Mouse (Mus musculus): Measurements from ENCODE around the gene Hs1bp3.
A peak's percentile ranks its signal among the peaks of the same experiment; 100 is the strongest.

Hs1bp3 gene

DNA sequence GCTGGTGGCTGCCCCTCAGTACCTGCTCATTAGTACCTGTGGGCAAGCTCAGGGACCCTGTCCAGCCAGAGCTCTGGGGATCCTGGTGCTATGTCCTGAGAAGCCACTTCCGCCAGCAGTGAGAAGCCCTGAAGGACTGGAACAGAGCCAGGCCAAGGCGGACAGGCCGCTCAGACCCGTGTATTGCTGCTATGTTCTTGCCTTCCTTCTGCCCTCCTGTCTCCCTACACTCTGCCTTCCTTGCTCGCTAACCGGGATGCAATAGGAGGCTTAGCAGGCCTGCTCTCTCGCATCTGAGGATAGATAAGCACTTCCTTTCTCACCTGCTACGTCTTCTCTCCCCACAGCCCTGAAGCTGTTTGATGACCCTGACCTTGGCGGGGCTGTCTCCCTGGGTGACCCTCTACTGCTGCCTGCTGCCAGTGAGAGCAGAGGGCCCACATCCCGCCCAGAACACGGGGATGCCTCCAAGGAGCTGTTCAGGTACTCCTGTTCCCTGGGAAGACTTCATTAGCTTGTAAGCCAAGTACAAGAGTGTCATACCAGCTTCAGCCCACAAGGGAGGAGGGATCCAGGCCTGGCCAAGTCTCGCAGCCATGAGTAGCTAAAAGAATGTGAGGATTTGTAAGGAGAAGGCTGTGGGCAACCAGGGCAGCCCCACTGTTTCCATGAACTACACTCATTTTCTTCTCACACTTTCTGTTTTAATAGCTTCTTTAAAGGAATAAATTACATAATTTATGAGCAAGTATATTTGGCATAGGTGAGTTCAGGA lies 24.2 kb downstream of the Hs1bp3 start:
- no peak for DNase-seq

DNA sequence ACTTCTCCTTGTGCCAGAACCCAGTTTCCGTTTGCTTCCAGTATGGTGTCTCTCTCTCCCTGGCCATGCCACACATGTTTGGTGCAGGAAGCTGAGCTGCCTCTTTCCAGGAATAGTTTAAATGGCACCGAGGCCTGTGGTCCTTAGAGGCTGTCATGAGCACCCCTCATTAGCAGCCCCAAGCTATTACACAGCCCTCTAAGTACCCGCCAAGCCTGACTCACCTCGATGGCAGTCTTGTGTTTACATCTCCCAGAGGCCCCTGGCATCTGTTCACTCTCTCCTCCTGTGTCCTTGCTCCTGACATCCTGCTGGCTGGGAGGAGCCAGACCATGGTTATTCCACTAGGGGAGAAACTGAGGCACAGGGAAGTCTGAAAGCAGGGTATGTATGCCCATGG lies 25.3 kb downstream of the Hs1bp3 start:
- no peak for DNase-seq

DNA sequence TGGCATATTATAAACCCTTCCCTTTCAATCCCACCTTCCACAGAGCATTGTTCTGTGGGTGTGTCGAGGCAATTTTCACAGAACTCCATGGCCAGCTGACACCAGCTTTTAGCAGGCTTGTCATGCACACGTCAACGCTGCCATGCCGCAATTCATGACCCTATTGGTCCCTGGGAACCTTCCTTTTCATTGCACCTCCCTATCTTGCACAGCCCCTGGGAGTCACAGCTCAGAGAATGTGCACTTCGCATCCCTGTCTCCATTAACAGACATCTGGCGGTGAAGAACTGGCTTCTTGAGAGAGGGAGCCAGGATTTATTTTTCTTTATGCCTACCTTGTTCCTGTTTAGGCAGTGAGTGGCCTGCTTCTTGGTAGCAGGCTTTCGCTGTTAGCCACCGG lies 25.7 kb downstream of the Hs1bp3 start:
- DNase-seq = no peak

DNA sequence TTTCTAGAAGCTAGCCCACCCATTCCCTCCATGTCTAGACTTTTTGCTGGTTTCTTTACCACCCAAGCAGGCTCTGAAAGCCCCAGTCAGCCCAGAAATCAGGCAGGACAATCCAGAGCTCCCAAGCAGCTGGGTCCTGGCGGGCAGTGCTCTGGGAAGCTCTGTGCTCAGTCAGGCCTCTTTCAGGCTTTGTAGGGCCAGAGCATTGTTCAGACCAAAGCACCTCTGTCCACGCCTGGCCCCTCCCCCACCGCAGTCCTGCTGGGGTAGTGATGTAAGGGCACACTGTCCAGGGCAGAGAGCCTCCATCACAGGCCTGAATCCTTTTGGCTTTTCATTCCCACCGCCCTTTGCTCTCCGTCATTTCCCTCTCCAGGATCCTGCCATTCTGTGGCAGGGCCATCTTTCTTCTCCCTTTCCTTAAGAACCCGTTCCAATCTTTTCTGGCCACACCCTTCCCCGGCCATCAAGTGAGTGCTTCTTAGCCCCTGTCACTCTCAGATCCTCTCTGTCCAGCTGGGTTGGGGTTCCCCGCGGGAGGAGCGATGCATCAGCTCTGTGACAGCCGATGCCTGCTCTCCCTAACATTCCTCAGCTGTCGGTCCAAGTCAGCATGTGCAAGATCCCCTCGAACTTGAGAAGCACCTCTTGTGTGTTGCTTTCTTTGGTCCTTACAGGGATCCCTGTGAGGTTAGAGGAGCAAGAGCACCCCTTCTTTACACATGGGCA lies 26.5 kb downstream of the Hs1bp3 start:
- no peak for DNase-seq

DNA sequence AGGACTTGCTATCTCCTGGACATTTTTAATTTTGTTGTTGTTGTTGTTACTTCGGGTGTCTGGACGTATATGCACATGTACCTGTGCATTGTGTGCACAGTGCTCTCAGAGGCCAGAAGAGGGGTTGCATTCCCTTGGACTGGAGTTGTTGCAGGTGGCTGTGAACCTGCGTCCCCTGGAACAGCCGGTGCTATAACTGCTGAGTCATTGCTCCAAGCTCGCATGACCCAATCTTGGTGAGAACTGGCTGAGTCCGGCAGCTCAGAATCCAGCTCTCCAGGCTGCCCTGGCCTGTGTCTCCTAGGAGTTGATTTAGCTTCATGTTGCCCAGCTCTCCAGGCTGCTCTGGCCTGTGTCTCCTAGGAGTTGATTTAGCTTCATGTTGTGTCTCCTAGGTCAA lies 27.8 kb downstream of the Hs1bp3 start:
- DNase-seq = no peak

DNA sequence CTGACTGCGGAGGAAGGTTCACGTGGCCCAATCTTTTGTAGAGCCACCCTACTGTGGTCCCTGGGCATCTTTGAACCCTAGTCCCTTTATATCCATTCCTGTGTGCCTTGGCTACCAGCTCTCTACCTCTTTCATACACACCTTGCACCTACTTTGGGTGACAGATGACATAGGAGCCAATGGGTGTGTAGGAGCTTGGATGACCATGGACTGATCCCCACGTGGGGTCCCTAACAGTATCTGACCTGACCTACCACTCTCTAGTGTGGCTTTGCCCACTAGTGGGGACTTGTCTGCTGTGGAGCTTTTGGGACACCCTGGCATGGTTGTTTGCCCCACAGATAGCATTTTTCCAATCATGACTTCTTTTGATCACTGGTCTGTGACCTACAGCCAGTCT lies 30.1 kb downstream of the Hs1bp3 start:
- DNase-seq = no peak

DNA sequence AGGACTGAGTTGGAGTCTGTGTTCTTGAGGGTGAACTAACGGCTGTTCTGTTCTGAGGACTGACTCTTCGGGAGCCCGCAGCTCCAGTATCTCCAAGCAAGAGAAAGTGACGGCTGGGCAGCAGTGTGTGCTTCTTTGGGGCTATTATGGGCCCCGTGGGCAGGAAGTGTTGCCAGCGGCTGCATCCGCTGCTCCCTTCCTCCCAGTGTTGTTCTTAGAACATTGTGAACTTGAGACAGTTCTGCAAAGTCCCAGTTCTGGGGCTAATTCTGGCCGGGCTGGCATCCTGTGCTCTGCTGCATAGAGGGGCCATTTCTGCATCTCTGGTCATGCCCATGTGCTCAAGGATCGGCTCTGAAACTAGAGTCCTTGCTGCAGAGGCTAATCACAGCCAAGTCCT lies 31.7 kb downstream of the Hs1bp3 start:
- no peak for DNase-seq

DNA sequence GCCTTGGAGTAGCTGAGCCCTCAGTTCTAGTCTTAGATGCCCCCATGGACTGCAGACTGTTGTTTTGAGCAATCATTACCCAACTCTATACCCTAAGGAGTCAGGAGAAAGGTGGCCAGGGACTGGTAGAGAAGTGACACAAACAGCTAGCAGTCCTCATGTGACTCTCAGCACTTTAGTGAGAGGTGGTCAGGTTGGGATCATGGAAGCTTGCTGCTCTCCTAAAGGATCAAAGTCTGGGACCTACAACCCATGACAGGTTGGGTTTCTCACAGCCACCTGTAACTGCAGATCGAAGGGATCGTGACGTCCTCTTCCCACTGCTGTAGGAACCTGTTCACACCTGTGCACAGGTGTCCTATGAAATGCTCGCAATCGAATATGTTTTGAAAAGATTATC lies 32.3 kb downstream of the Hs1bp3 start:
- DNase-seq = no peak

DNA sequence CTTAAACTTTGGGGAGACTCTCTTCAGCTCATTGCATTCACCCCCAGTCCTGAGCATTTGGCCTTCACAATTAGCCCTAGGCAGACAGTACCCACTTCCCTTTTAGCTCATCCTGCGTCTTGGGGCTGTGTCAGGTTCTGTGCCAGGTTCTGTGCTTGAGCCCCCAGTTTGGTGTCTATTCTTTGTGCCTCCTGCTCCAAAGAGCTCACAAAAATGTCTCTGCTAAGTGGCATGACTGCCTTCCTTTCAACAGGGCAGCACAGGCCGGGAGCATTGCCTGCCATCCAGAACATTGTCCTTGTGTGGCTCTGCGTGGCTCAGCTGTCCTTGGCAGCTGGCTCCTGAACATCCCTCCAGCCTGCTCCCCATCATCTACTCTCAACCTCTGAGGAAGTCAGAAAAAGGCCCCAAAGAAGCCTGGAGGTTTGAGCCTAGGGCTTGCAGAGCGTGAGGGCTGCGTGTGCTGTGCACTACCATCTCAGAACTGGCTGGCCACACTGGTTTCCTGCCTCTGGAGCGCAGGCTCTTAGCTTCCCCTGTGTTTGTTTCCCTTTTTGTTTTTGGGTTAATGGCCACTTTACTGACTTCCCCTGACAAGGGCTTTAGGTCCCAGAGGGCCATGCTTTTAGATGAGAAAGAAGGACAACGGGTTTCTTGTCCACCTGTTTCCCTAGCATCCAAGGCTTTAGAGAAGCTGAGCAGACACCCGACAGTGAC lies 34.7 kb downstream of the Hs1bp3 start:
- no peak for DNase-seq

DNA sequence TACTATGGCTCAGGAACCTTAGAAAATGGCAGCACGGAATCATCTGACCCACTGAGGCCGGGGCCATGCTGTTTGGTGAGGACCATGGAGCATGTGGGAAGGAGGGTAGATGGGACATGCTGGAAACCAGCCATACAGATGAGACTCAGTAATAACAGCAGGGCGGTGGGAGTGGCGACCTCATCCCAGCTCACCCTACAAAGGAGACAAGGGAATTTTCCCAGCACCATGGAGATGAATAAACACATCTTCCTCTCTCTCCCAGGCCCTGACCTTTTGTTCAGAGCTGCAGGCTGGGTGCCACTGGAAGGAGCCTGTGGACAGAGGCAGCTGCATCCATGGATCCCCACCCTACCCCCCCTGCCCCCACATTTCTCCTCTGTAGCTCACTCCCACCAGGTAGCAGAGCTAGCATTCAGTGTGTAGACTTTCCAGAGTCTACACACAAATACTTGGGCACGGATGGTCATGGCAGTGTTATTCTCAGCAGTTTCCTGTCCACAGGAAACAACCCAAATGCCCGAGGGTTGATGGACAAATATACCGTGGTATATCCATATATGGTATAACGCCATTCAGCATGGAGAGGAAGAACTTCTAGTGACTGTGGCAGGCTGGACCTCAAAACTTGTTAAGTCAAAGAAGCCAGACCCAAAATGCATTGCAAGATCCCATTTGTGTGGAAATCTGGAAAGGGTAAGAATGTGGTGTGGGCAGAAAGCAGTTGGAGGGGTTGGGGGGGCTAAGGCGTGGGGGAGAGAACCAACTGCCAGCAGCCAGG lies 35.7 kb downstream of the Hs1bp3 start:
- no peak for DNase-seq

DNA sequence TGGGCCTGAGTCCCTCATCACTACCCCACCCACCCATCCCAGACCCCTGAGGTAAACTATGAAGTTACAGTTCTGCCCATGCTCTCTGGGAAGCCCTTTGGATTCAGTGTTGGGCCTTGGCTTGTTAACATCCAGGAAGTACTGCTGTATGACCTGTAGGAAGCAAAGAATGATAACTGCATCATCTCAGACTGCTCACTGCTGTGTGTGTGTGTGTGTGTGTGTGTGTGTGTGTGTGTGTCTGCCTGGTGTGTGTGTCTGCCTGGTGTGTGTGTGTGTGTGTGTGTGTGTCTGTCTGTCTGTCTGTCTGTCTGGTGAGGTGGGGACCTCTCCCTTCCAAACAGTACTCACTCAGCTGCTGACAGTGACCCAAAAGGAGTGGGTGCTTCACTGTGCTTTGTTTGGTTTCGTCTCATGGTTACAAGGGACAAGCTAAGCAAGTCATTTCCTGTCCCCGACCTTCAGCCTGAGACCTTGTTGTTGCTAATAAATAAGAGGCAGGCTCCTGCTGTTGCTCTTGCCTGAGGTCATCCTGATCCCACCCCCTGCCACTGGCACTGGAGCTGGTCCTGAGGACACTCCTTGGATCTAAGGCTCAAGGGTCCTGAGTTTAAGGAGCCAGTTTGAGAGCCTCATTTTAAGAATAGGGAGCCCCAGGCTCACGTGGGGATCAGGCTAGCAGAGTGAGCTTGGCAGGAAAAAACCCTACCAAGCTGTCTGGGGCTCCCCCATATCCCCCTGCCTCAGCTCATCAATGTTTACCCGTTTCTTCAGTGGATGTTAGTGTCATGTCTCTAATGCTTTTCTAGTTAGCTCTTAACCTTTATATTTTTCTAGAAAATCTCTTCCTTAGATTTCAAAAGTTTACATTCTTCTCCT lies 38.0 kb downstream of the Hs1bp3 start:
- DNase-seq = no peak

DNA sequence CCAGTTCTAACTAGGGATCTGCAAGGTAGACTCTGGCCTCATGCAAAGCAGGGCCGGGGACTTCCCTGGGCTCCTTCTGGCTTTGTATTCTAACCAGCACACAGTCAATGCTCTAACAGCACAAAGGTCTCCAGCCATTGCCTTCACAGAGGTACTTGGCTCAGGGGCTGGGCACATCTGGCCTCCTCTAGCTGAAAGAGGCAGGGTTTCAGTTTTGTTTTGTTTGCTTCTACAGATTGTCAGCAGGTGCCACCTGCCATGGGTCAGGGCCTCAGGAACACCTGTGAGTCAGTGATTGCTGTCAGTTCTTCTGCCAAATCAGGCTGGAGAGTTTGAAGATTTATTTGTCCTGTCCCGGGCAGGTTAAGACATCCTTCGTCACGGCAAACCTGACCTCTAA lies 39.8 kb downstream of the Hs1bp3 start:
- DNase-seq = no peak

DNA sequence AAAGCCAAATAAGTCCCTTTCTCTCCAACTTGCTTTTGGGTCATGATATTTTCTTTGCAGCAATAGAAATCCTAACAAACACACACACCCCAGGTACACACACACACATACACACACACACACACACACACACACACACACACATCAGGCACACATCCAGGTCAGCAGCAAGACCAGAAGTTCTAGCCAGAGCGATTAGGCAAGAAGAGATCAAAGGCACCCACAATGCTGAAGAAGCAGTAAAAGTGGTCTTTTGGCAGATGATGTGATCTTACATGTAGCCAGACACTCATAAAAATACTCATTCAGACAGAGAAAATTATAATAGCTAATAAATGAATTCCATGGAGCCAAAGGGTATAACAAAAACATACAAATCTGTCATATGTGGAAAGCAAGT lies 41.0 kb downstream of the Hs1bp3 start:
- DNase-seq = no peak

DNA sequence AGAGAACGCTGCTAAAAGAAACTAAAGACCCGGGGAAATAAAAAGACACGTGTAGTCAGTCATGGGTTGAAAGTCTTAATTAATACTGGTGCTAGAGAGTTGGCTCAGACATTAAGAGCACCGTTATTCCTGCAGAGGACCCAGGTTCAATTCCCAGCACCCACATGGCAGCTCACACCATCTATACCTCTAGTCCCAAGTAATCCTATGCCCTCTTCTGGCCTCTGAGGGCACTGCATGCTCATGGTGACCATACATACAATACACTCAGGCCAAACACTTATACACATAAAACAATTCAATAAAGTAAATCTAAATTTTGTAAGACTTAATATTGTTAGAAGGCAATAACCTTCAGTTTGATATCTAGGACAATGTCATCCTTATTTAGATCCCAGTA lies 41.8 kb downstream of the Hs1bp3 start:
- no peak for DNase-seq

DNA sequence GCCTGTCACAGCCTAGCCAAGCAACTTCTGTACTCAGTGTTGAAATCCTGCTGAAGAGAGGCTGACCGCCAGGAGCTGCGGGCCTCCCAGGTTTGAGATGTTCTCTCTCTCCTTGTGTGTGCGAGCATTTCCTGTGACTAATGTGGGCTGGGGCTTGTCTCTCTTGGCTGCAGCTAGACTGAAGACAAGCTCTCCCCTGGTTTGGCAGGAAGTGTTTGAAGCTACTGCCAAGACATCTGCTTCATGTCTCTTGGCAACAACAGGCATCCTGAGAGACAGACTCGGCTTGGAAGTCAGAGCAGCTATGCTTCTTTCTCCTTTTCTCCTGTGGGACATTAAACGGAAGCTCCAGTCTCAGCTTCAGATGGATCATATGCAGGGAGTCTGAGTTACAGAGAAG lies 44.2 kb downstream of the Hs1bp3 start:
- DNase-seq = peak; percentile 54

DNA sequence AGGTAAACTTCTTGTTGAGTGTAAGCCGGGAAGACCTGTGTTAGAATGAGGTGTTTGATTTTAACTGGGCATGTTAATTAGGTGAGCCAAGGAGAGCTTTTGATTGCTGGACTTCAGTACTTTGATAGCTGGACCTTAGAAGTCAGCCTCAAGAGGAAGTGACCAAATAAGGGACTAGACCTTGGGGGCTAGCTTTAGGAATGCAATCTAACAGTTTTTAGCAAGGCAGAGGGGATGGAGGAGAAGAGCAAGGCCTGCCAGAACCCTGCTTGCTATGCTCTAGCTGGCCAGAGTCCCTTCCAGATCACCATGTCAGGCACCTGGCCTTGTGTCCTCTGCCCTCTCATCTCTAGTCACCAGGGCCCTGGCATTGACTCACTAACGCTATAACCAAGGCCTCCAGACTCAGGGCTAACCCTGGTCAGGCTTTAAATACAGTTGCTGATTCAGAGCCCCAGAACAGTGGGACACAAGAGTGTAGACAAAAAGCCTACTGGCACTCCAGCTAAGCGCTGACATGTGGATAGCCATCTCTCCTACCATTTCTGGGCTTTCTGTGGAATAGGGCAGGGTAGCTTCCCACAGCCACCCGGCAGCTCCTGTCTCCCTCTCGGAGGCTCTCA lies 45.2 kb downstream of the Hs1bp3 start:
- DNase-seq = no peak

DNA sequence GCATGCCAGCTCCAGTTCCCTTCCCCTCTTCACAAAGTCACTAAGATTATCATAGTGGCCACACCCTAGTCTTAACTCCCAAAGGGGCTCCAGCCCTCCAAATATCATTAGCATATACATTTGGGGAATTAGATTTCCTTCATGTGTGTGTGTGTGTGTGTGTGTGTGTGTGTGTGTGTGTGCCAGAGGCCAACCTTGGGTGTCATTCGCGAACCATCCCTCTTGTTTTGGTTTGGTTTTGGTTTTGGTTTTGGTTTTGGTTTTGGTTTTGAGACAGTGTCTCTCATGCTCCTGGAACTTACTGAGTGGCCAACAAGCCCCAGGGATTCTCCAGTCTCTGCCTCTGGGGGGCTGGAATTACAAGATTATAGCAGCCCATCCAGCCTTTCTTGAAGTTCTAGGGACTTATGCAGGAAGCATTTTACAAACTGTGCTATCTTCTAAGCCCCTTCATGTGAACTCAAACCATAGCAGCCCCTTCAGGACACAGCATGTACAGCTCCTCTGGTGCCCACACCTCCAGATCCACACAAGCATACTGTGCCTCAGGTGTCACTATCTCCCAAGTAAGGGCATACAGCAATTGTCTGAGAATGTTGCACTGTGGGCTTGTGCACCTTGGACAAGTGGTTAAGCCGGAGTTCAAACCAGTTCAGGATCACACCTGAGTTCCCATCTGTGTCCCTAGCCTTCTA lies 46.3 kb downstream of the Hs1bp3 start:
- no peak for DNase-seq

DNA sequence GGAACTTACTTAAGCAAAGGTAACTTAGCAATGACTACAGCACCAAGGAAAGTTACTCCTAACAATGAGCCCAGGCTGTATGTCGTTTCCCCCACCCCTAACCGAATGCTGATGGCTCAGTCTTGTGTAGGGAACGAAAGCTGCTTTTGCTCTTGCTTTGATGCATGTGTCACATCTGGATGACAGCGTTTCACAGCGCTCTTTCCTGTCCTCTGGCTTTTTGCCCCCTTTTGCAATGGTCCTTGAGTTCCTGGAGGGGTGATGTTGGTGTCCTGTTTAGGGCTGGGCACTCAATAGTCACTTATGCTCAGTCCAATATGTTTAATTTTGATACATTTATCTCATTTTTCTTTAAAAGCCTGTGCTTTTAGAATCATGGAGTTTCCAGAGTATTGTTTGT lies 48.6 kb downstream of the Hs1bp3 start:
- DNase-seq = no peak

DNA sequence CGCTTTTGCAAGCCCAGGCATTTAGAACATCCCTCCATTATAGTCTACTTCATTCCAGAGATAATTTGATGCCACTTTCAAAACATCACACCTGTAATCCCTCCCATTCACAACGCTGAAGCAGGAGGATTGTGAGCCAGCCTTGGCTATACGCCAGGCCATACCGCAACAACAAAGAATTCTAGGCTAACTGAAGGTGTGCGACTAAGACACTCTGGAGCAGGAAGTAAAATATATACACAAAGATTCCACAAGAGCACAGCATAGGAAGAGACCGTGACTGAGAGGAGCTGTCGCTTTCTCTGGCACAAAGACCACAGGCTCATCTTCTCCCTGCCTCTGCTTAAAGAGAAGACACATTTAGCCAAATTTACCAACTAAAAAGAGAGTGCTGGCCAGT lies 49.2 kb downstream of the Hs1bp3 start:
- no peak for DNase-seq

DNA sequence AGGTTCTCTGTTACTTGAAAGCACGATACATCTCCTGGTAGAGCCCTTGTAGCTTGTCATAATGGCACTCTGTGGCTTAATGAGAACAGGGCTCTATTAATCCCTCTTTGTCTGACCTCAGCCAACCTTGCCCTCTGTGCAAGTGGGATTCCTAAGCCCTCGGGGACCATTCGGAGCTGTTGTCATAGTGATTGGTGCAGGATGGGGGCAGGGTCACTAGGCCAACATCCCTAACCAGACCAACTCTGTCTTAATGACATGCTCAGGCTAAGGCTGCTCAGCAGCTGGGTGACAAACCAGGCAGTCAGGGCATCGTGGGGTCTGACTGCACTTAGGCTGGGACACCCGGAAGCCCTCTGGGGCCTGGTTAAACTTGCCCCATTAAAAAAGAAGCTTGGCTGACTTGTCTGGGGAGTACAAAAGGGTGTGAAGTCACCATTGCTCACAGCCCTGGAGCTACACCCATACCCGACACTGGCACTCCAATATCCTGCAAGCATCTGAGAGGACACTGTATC lies 51.1 kb downstream of the Hs1bp3 start:
- peak; percentile 31 for DNase-seq

DNA sequence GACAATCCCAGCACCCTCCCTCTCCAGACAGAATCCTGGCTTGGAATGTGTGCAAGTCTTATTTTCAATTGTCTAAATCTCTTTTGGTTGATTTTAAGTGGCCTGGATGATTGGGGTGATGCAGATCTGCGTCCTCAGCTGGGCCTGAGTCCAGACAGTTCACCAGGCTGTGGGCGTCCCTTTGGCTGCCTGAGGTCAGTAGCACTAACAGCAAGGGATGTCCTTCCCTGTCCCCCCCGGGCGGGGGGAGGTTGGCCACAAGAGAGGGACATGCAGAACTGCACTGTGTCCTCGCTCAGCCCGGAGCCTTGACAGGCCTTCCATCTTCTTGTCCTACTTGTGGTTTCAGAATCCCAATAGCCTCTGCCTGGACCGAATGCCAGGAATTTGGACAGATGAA lies 52.1 kb downstream of the Hs1bp3 start:
- DNase-seq = peak; percentile 30

Data from cerebellum, adult 9-11 months (tissue).